Mouse (Mus musculus) neural tube, embryonic 11.5 days (tissue): ENCODE measurements at regions not wholly inside any gene's neighbourhood (a gene's known extent, or its start where the extent isn't known, plus 50 kb on each side); places are given as distances from the start of the nearest gene placed in this dataset.

ENCODE experiments used
- ATAC-seq: fragments of 200-750 bp; cut with Nextera tagmentation; 2 replicates; pipeline ENCODE4 v1.8.0; 2017; ENCODE audit warnings: moderate number of reproducible peaks, mild to moderate bottlenecking, moderate TSS enrichment, moderate library complexity; ENCODE audit not compliant: insufficient read depth, low FRiP score, low TSS enrichment
- DNase-seq: peaks from one replicate; pipeline ENCODE4 v3.0.0-alpha.2; 2015; ENCODE audit warnings: low spot score
- H3K27ac ChIP-seq: fragments of 300-500 bp; sonication (generic); 2 replicates; pipeline ENCODE4 v1.5.1; 2014; ENCODE audit warnings: low read depth, mild to moderate bottlenecking, low read length
- H3K27me3 ChIP-seq: fragments of 300-500 bp; sonication (generic); 2 replicates; pipeline ENCODE4 v1.6.1; 2014; ENCODE audit warnings: mild to moderate bottlenecking, low read length, mixed read lengths; ENCODE audit not compliant: control insufficient read depth, insufficient read depth
- H3K36me3 ChIP-seq: fragments of 300-500 bp; sonication (generic); 2 replicates; pipeline ENCODE4 v1.6.1; 2014; ENCODE audit warnings: mild to moderate bottlenecking, low read length, moderate library complexity, mixed read lengths; ENCODE audit not compliant: control insufficient read depth, insufficient read depth
- H3K4me1 ChIP-seq: fragments of 300-500 bp; sonication (generic); 2 replicates; pipeline ENCODE4 v1.6.1; 2014; ENCODE audit warnings: low read length, mixed read lengths; ENCODE audit not compliant: control insufficient read depth, insufficient read depth
- H3K4me2 ChIP-seq: fragments of 300-500 bp; sonication (generic); 2 replicates; pipeline ENCODE4 v1.6.1; 2014; ENCODE audit warnings: low read depth, mild to moderate bottlenecking, moderate library complexity
- H3K4me3 ChIP-seq: fragments of 300-500 bp; sonication (generic); 2 replicates; pipeline ENCODE4 v1.5.1; 2014; ENCODE audit warnings: low read depth, low read length
- H3K9ac ChIP-seq: fragments of 300-500 bp; sonication (generic); 2 replicates; pipeline ENCODE4 v1.6.1; 2014; ENCODE audit warnings: mild to moderate bottlenecking, low read length
- H3K9me3 ChIP-seq: fragments of 300-500 bp; sonication (generic); 2 replicates; pipeline ENCODE4 v1.6.1; 2016; ENCODE audit warnings: low read length; ENCODE audit not compliant: control insufficient read depth
- WGBS: fragments of 180-500 bp; shearing (Covaris S2); extraction: QIAGEN DNeasy Blood & Tissue Kit; methylation state at CpG from one replicate; pipeline ENCODE4 v1.1.7; 2014; 5-methylcytosine and 5-hydroxymethylcytosine counted together

DNA sequence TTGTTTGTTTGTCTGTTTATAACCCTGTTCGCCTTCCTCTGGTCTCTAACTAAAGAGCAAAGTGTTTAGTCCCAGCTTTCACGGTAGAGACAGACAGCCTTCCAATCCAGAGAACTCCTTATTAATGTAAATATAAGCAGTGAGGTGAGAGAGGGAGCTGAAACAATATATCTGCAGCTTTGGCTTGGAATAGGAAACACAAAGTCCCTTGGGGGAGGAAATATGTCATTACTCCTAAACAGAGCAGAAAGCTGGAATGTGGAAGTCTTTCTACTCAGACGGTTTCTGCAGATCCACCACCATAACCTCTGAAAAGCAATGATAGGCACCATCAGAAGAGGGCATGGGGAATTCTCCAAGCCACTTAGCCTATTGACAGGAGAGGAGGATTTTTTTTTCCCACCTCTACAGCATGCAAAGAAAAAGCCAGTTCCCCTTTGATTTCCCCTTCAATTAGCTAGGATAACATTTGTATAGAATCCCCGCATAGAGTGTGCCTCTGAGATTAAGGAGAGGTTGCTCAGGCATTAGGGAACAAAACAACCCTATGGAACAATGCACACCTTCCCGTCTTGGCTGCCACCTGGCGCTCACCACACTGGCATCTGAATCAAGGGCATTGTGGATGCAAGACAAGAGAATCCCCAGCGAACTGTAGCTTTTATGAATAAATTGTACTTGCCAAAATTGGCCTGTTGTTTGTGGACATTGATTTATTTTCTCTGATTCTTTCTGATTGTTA, 281.9 kb upstream of the Kirrel3 start:
- DNase-seq, result peak; percentile 33
- Histone ChIP-seq H3K4me1 (peaks cover 9% of the 10 kb centered on the region; the same call in 1 of the 2 replicates), H3K27me3 (no peaks in the 10 kb centered on the region), H3K36me3 (no peaks in the 10 kb centered on the region), H3K27ac (no peak overlapping the region), H3K4me3 (no peak overlapping the region), H3K9ac (no peak overlapping the region), H3K9me3 (no peaks in the 10 kb centered on the region), H3K4me2 (no peak overlapping the region)
- 13% methylated on average over 7 of the region's 7 CpGs for WGBS
- peak; percentile 36; the same call in 1 of the 2 replicates for ATAC-seq

- H3K4me2 ChIP-seq, result no peak overlapping the region
- H3K9me3 ChIP-seq, result no peaks in the 10 kb centered on the region
- DNase-seq (no peak), ATAC-seq (no peak)
- 53% methylated on average over 2 of the region's 2 CpGs for WGBS
- H3K9ac ChIP-seq, result no peak overlapping the region
- H3K27me3 ChIP-seq, result no peaks in the 10 kb centered on the region
- no peak overlapping the region for H3K4me3 ChIP-seq
- H3K27ac ChIP-seq, result no peak overlapping the region
- peaks cover 9% of the 10 kb centered on the region; the same call in 1 of the 2 replicates for H3K4me1 ChIP-seq
- no peaks in the 10 kb centered on the region for H3K36me3 ChIP-seq
Observed at GRCm38 (mm10) chr9:34204479-34204878, 281.2 kb upstream of the Kirrel3 start.

- 61% methylated on average over 2 of the region's 2 CpGs for WGBS
- no peak for DNase-seq
Observed at GRCm38 (mm10) chr9:34231561-34231960, 254.1 kb upstream of the Kirrel3 start.

GRCm38 (mm10) chr9:34234734-34235133, 251.0 kb upstream of the Kirrel3 start:
- Histone ChIP-seq H3K4me3 (no peak overlapping the region), H3K9me3 (no peaks in the 10 kb centered on the region), H3K4me2 (no peak overlapping the region), H3K27me3 (no peaks in the 10 kb centered on the region), H3K9ac (no peak overlapping the region), H3K36me3 (no peaks in the 10 kb centered on the region), H3K27ac (no peak overlapping the region), H3K4me1 (no peaks in the 10 kb centered on the region)
- ATAC-seq, result no peak
- DNase-seq, result no peak

More at GRCm38 (mm10) chr9:34231561-34231960, 254.1 kb upstream of the Kirrel3 start:
- Histone ChIP-seq H3K27ac (no peak overlapping the region), H3K4me3 (no peak overlapping the region), H3K4me2 (no peak overlapping the region), H3K27me3 (no peaks in the 10 kb centered on the region), H3K36me3 (no peaks in the 10 kb centered on the region), H3K9me3 (no peaks in the 10 kb centered on the region), H3K9ac (no peak overlapping the region), H3K4me1 (no peaks in the 10 kb centered on the region)
- no peak for ATAC-seq

DNA sequence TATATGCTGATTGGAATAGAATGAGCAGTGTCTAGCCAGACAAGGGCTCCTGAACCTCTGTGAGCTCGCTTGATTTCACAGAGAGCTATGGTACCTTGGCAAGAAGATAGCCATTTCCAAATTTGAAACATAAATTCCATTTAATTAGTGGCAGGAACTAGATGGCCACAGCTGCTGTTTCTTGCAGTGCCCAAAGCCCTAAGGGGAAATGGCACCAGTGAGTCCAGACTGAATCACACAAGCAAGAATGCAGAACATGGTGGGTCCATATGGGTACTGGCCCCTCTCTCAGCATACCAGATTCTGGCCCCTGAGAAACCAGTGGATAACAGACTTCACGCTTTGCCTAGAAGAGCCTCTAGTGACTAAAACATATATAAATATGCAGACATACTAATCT, 246.2 kb upstream of the Kirrel3 start:
- ATAC-seq (no peak), DNase-seq (no peak)
- WGBS, result 88% methylated on average over 2 of the region's 2 CpGs
- H3K36me3 ChIP-seq, result no peaks in the 10 kb centered on the region
- no peak overlapping the region for H3K9ac ChIP-seq
- H3K4me3 ChIP-seq, result no peak overlapping the region
- H3K27me3 ChIP-seq, result no peaks in the 10 kb centered on the region
- no peak overlapping the region for H3K27ac ChIP-seq
- no peak overlapping the region for H3K4me2 ChIP-seq
- H3K9me3 ChIP-seq, result no peaks in the 10 kb centered on the region
- H3K4me1 ChIP-seq, result no peaks in the 10 kb centered on the region

DNA sequence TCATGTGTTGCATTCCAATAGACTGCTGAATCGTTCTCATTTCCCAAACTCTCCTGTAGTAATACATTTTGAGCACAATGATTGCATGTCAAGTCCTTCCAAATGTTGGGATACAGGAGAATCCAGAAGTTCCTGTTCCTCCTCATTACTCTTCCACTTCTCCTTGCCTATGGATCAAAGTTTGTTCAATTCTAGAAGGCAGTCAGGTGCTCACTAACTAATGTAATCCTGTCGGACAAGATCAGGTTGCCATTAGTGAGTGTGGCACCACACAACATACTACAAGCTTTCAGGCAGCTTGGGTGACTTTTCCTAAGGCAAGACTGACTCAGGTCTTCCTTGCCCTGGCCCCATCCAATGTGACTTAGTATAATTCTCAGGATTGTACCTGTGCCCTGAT, 242.0 kb upstream of the Kirrel3 start:
- H3K9me3 ChIP-seq, result no peaks in the 10 kb centered on the region
- no peak for DNase-seq
- no peak overlapping the region for H3K9ac ChIP-seq
- no peak overlapping the region for H3K4me2 ChIP-seq
- H3K4me1 ChIP-seq, result no peaks in the 10 kb centered on the region
- H3K4me3 ChIP-seq, result no peak overlapping the region
- H3K36me3 ChIP-seq, result no peaks in the 10 kb centered on the region
- WGBS, result 89% methylated on average over 2 of the region's 2 CpGs
- no peak for ATAC-seq
- H3K27ac ChIP-seq, result no peak overlapping the region
- no peaks in the 10 kb centered on the region for H3K27me3 ChIP-seq

DNA sequence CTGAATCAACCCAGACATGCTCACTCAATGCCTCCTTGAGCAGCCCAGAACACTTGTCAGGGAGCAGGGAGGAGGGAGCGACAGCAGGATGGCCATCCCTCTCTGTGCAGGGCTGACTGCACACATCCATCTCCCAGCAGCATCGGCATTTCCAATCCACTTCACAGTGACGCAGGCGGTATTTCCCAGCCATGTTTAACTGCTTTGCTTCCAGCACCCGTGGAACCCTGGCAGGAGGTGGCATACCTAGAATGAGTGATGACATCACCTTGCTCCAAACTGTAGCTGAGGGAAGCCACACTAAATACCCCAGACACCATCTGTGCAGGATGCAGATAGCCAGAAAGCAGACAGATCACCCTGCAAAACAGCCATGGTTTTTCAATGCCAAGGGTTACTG, 241.1 kb upstream of the Kirrel3 start:
- DNase-seq, result no peak
- Histone ChIP-seq H3K27me3 (no peaks in the 10 kb centered on the region), H3K27ac (no peak overlapping the region), H3K36me3 (no peaks in the 10 kb centered on the region), H3K4me3 (no peak overlapping the region), H3K9me3 (no peaks in the 10 kb centered on the region), H3K9ac (no peak overlapping the region), H3K4me1 (no peaks in the 10 kb centered on the region), H3K4me2 (no peak overlapping the region)
- 85% methylated on average over 5 of the region's 5 CpGs for WGBS
- ATAC-seq, result no peak

DNA sequence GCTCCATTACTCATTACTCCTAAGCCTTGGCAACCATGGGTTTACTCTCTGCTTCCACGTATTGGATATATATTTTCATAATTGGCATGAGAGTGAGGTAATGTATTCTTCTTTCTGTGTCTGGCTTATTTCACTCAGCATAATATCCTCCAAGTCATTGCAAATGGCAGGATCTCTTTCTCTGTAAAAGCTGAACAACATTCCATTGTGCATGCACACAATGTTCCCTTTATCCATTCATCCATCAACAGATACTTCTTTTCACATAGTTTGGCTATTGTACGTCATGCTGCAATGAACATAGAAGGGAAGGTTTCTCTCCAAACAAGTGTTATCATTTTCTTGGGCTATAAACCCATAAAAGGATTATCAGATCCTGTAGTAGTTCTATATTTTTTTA, 232.9 kb upstream of the Kirrel3 start:
- H3K4me1 ChIP-seq, result no peaks in the 10 kb centered on the region
- H3K27me3 ChIP-seq, result no peaks in the 10 kb centered on the region
- no peaks in the 10 kb centered on the region for H3K36me3 ChIP-seq
- WGBS, result 64% methylated on average over 2 of the region's 2 CpGs
- H3K4me2 ChIP-seq, result no peak overlapping the region
- ATAC-seq, result no peak
- H3K9ac ChIP-seq, result no peak overlapping the region
- H3K4me3 ChIP-seq, result no peak overlapping the region
- no peak for DNase-seq
- no peaks in the 10 kb centered on the region for H3K9me3 ChIP-seq
- no peak overlapping the region for H3K27ac ChIP-seq

GRCm38 (mm10) chr9:34258492-34258891, 227.2 kb upstream of the Kirrel3 start:
- Histone ChIP-seq H3K36me3 (no peaks in the 10 kb centered on the region), H3K4me2 (no peak overlapping the region), H3K4me1 (no peaks in the 10 kb centered on the region), H3K9ac (no peak overlapping the region), H3K27ac (no peak overlapping the region), H3K4me3 (no peak overlapping the region), H3K9me3 (no peaks in the 10 kb centered on the region), H3K27me3 (no peaks in the 10 kb centered on the region)
- ATAC-seq (no peak), DNase-seq (no peak)
- 56% methylated on average over 2 of the region's 2 CpGs for WGBS
